In the genomic region with DNA sequence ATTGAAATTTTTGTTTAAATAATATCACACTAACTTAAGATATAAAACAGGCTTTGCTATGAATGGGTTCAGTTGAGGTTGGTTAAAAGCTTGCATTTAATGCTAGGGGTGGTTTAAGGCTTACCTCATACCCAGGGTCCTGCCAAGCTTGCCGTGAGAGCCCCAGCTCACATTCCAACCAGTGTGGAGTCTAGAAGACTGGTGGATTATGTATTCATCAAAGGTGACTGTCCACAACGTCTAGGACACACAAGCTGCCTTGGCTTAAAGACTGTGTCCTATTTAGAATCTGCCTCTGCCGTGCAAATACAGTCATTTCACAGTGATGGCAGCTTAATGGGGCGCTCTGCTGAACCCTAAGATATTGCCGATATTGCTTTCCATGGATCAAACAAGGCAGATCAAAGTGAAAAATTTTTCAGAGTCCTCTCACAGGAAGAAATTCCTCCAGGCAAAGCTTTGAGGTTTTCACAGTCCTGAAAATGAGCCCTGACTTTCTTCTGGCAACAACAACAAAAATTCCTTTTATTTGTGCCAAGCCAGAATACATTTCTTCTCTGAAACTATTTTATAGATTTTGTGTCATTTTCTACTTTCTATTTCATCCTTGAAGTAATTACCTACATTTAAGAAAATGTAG, we compare ENCODE assay signal across 14 mouse cellular contexts.
"Had no signal": no experiment of that assay in that cellular context is flagged by ENCODE, and none has a peak within 500 bp of the region (broad histone marks: within the 10 kb centered on the region; RNA-seq: fewer than 3 reads in every experiment).

No protein-coding gene starts in this region.

- ATAC-seq: intestine, postnatal 0 days; midbrain, embryonic 13.5 days had no signal

- H3K27ac ChIP-seq: kidney, postnatal 0 days; layer of hippocampus, adult 2 months; liver, embryonic 13.5 days; midbrain, embryonic 13.5 days had no signal

- H3K9me3 ChIP-seq: liver, embryonic 13.5 days; midbrain, embryonic 13.5 days had no signal

- H3K4me1 ChIP-seq: liver, embryonic 13.5 days; midbrain, embryonic 13.5 days had no signal

- H3K4me3 ChIP-seq: layer of hippocampus, adult 2 months; liver, embryonic 13.5 days; midbrain, embryonic 13.5 days had no signal

- DNase-seq: kidney, adult 2 months; kidney, postnatal 25 days; layer of hippocampus, adult 9-11 months; liver, embryonic 13.5 days; lung, adult 2 months; lung, postnatal 14 days; lung, postnatal 4 days; thymus, adult 18-20 months; thymus, postnatal 14 days; thymus, postnatal 4 days had no signal

- H3K9ac ChIP-seq: liver, embryonic 13.5 days; midbrain, embryonic 13.5 days had no signal

- H3K36me3 ChIP-seq: liver, embryonic 13.5 days; midbrain, embryonic 13.5 days had no signal

- H3K4me2 ChIP-seq: liver, embryonic 13.5 days; midbrain, embryonic 13.5 days had no signal

- H3K27me3 ChIP-seq: liver, embryonic 13.5 days had no signal
